Mouse (Mus musculus) forebrain, embryonic 10.5 days (tissue): ENCODE data around the gene Ppp3ca. TPM values are rescaled to one million over a fixed set of nuclear protein-coding genes. Genes with fewer than 3 reads are reported as not detected.

ENCODE experiments used
- DNase-seq: peaks from one replicate; pipeline ENCODE4 v3.0.0-alpha.2; 2017; ENCODE audit warnings: low spot score; ENCODE audit errors: extremely low spot score
- H3K27ac ChIP-seq: fragments of 300-500 bp; sonication (generic); 2 replicates; pipeline ENCODE4 v1.5.1; 2016; ENCODE audit warnings: mild to moderate bottlenecking
- H3K27me3 ChIP-seq: fragments of 300-500 bp; sonication (generic); 2 replicates; pipeline ENCODE4 v1.6.1; 2016; ENCODE audit warnings: mild to moderate bottlenecking; ENCODE audit not compliant: poor library complexity, severe bottlenecking
- H3K36me3 ChIP-seq: fragments of 300-500 bp; sonication (generic); replicated peaks from 2 replicates; pipeline ENCODE4 v1.6.1; 2016; ENCODE audit warnings: mild to moderate bottlenecking, moderate library complexity
- H3K4me1 ChIP-seq: fragments of 300-500 bp; sonication (generic); 2 replicates; pipeline ENCODE4 v1.6.1; 2016
- H3K4me3 ChIP-seq: fragments of 300-500 bp; sonication (generic); 2 replicates; pipeline ENCODE4 v1.5.1; 2016; ENCODE audit warnings: mild to moderate bottlenecking, moderate library complexity
- H3K9me3 ChIP-seq: fragments of 300-500 bp; sonication (generic); 2 replicates; pipeline ENCODE4 v1.6.1; 2016; ENCODE audit warnings: mild to moderate bottlenecking, moderate library complexity
- WGBS: fragments of 180-500 bp; shearing (Covaris S2); methylation state at CpG from one replicate; pipeline ENCODE4 v1.1.7; 2016; 5-methylcytosine and 5-hydroxymethylcytosine counted together
- polyA plus RNA-seq: library from polyadenylated mRNA; unstranded; fragments of >200 nt; fragmentation: Nextera tagmentation; extraction: Ambion mirVana; gene quantifications from 2 replicates; pipeline ENCODE4 v1.2.1, GENCODE M21; 2016

Gene Ppp3ca
- polyA plus RNA-seq, 1 experiment from 2014 or later: 28.7 TPM

- Histone ChIP-seq H3K36me3 (peaks cover 12% of the 10 kb centered on the region), H3K4me3 (no peak overlapping the region), H3K9me3 (no peaks in the 10 kb centered on the region), H3K4me1 (peaks cover 6% of the 10 kb centered on the region), H3K27me3 (no peaks in the 10 kb centered on the region), H3K27ac (no peak overlapping the region)
- no peak for DNase-seq
- WGBS: 74% methylated on average over 1 of the region's 1 CpGs
Observed at GRCm38 (mm10) chr3:136905577-136905976, 235.7 kb downstream of the Ppp3ca start.

GRCm38 (mm10) chr3:136909534-136909933 lies 239.6 kb downstream of the Ppp3ca start:
- H3K27me3 ChIP-seq: no peaks in the 10 kb centered on the region
- H3K9me3 ChIP-seq: no peaks in the 10 kb centered on the region
- no peak overlapping the region for H3K27ac ChIP-seq
- H3K36me3 ChIP-seq: no peaks in the 10 kb centered on the region; the same call in 1 of the 2 replicates
- no peak for DNase-seq
- no peak overlapping the region for H3K4me3 ChIP-seq
- H3K4me1 ChIP-seq: peaks cover 30% of the 10 kb centered on the region
- WGBS: 65% methylated on average over 3 of the region's 3 CpGs

- no peaks in the 10 kb centered on the region for H3K27me3 ChIP-seq
- 68% methylated on average over 8 of the region's 8 CpGs for WGBS
- H3K36me3 ChIP-seq: no peaks in the 10 kb centered on the region
- H3K9me3 ChIP-seq: no peaks in the 10 kb centered on the region
- peak overlapping the region; percentile 48; the same call in 1 of the 2 replicates for H3K27ac ChIP-seq
- peaks cover 30% of the 10 kb centered on the region for H3K4me1 ChIP-seq
- DNase-seq: no peak
- H3K4me3 ChIP-seq: no peak overlapping the region
Observed at GRCm38 (mm10) chr3:136911276-136911675, 241.4 kb downstream of the Ppp3ca start.

GRCm38 (mm10) chr3:136917080-136917479 lies 247.2 kb downstream of the Ppp3ca start:
- no peak overlapping the region for H3K4me3 ChIP-seq
- no peaks in the 10 kb centered on the region for H3K9me3 ChIP-seq
- H3K36me3 ChIP-seq: peaks cover 11% of the 10 kb centered on the region
- WGBS: 88% methylated on average over 7 of the region's 7 CpGs
- no peaks in the 10 kb centered on the region for H3K27me3 ChIP-seq
- H3K27ac ChIP-seq: no peak overlapping the region
- peaks cover 9% of the 10 kb centered on the region for H3K4me1 ChIP-seq
- no peak for DNase-seq

GRCm38 (mm10) chr3:136933071-136933470 lies 263.1 kb downstream of the Ppp3ca start:
- no peak for DNase-seq
- Histone ChIP-seq H3K4me3 (no peak overlapping the region), H3K9me3 (no peaks in the 10 kb centered on the region), H3K4me1 (peaks cover 10% of the 10 kb centered on the region; the same call in 1 of the 2 replicates), H3K27ac (no peak overlapping the region), H3K36me3 (peaks cover 13% of the 10 kb centered on the region), H3K27me3 (no peaks in the 10 kb centered on the region)

- Histone ChIP-seq H3K9me3 (no peaks in the 10 kb centered on the region), H3K4me3 (no peak overlapping the region), H3K27ac (no peak overlapping the region), H3K4me1 (no peaks in the 10 kb centered on the region), H3K36me3 (no peaks in the 10 kb centered on the region), H3K27me3 (no peaks in the 10 kb centered on the region)
- 92% methylated on average over 7 of the region's 7 CpGs for WGBS
- no peak for DNase-seq
Observed at GRCm38 (mm10) chr3:136940733-136941601, 271.0 kb downstream of the Ppp3ca start.

GRCm38 (mm10) chr3:136941602-136941926 lies 271.6 kb downstream of the Ppp3ca start:
- no peaks in the 10 kb centered on the region for H3K9me3 ChIP-seq
- H3K4me1 ChIP-seq: no peaks in the 10 kb centered on the region
- H3K27me3 ChIP-seq: no peaks in the 10 kb centered on the region
- DNase-seq: no peak
- WGBS: 94% methylated on average over 3 of the region's 3 CpGs
- no peak overlapping the region for H3K27ac ChIP-seq
- H3K36me3 ChIP-seq: no peaks in the 10 kb centered on the region
- no peak overlapping the region for H3K4me3 ChIP-seq

GRCm38 (mm10) chr3:136945550-136945949 lies 275.6 kb downstream of the Ppp3ca start:
- H3K36me3 ChIP-seq: no peaks in the 10 kb centered on the region
- no peaks in the 10 kb centered on the region for H3K27me3 ChIP-seq
- H3K4me3 ChIP-seq: no peak overlapping the region
- no peaks in the 10 kb centered on the region for H3K9me3 ChIP-seq
- no peak for DNase-seq
- H3K4me1 ChIP-seq: no peaks in the 10 kb centered on the region
- WGBS: 88% methylated on average over 4 of the region's 4 CpGs
- H3K27ac ChIP-seq: no peak overlapping the region

GRCm38 (mm10) chr3:136946662-136947061 lies 276.7 kb downstream of the Ppp3ca start:
- no peaks in the 10 kb centered on the region for H3K4me1 ChIP-seq
- H3K27me3 ChIP-seq: no peaks in the 10 kb centered on the region
- H3K4me3 ChIP-seq: no peak overlapping the region
- no peak overlapping the region for H3K27ac ChIP-seq
- 75% methylated on average over 2 of the region's 2 CpGs for WGBS
- DNase-seq: no peak
- H3K36me3 ChIP-seq: no peaks in the 10 kb centered on the region
- no peaks in the 10 kb centered on the region for H3K9me3 ChIP-seq

- H3K27ac ChIP-seq: no peak overlapping the region
- no peaks in the 10 kb centered on the region for H3K27me3 ChIP-seq
- H3K9me3 ChIP-seq: no peaks in the 10 kb centered on the region
- no peak overlapping the region for H3K4me3 ChIP-seq
- H3K36me3 ChIP-seq: no peaks in the 10 kb centered on the region
- no peak for DNase-seq
- 91% methylated on average over 4 of the region's 4 CpGs for WGBS
- H3K4me1 ChIP-seq: no peaks in the 10 kb centered on the region
Observed at GRCm38 (mm10) chr3:136948142-136948541, 278.2 kb downstream of the Ppp3ca start.

- Histone ChIP-seq H3K27ac (no peak overlapping the region), H3K9me3 (no peaks in the 10 kb centered on the region), H3K36me3 (no peaks in the 10 kb centered on the region), H3K4me3 (no peak overlapping the region), H3K4me1 (no peaks in the 10 kb centered on the region), H3K27me3 (no peaks in the 10 kb centered on the region)
- no peak for DNase-seq
- WGBS: 86% methylated on average over 1 of the region's 1 CpGs
Observed at GRCm38 (mm10) chr3:136951792-136952191, 281.9 kb downstream of the Ppp3ca start.

- H3K4me1 ChIP-seq: no peaks in the 10 kb centered on the region
- H3K27ac ChIP-seq: no peak overlapping the region
- no peaks in the 10 kb centered on the region for H3K9me3 ChIP-seq
- no peaks in the 10 kb centered on the region for H3K27me3 ChIP-seq
- no peak overlapping the region for H3K4me3 ChIP-seq
- H3K36me3 ChIP-seq: no peaks in the 10 kb centered on the region
- DNase-seq: no peak
- WGBS: 90% methylated on average over 1 of the region's 1 CpGs
Observed at GRCm38 (mm10) chr3:136952822-136953221, 282.9 kb downstream of the Ppp3ca start.

GRCm38 (mm10) chr3:136955043-136955442 lies 285.1 kb downstream of the Ppp3ca start:
- Histone ChIP-seq H3K36me3 (no peaks in the 10 kb centered on the region), H3K27ac (no peak overlapping the region), H3K9me3 (no peaks in the 10 kb centered on the region), H3K4me3 (no peak overlapping the region), H3K27me3 (no peaks in the 10 kb centered on the region), H3K4me1 (no peaks in the 10 kb centered on the region)
- 95% methylated on average over 2 of the region's 2 CpGs for WGBS
- DNase-seq: no peak
